Mouse (Mus musculus): ENCODE results near the gene Ddrgk1. TPM values are rescaled to one million over a fixed set of nuclear protein-coding genes. Genes with fewer than 3 reads are reported as not detected.

Ddrgk1 gene
- polyA plus RNA-seq, 2 experiments: 27.9 to 35.4 TPM

DNA sequence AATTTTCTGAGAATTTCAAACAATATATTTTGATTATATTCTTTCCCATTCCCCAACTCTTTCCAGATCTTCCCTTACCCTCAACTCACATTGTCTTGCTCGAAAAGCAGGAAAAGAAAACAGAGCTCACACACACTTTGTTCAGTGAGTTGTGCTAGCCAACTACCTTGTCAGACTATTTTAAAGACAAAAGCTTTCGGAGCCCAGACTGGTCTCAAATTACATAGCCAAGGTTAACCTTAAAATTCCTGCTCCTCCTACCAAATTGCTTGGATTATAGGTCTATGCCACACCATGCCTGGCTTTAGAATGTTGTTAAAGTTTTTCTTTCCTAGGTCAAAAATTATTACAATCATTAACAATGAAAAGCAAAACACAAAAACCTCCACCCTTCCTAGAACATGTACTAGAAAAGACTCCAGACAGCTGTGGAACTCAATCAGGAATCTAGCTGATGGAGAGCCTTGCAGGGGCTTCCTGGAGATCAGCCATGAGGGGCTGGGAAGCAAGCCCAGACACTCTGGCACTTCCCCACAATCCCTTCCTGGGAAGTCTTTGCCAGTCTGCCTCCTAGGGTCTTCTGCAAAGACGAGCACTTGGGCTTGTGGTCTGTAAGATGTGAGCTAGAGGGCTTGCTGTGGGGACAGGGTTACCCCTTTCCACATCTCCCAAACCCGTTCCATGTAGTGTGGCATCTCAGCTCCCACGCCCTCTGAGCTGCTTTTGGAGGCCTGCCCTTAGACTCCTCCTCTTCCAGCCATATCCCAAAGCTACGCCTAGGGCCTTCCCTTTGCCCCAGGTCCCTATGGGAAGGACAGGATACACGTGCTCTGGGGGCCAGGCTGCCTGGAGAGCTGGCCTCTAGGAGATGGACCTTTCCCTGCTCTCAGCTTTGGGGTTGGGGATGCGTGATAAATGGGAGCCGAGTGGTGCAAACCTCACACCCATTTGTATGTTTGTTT is 39.9 kb upstream of the Ddrgk1 start:
- DNase-seq (ENCODE audit: low read depth in 3 of 3, low spot score in 3 of 3) (no peak), ATAC-seq (ENCODE audit: insufficient read depth) (no peak)
- Histone ChIP-seq H3K4me3 (ENCODE audit: insufficient read depth in 1 of 2, low read depth in 2 of 2, low read length in 2 of 2) (no peak overlapping the region), H3K27me3 (ENCODE audit: control insufficient read depth, insufficient read depth, low read length) (no peaks in the 10 kb centered on the region; the same call in 1 of the 2 replicates), H3K27ac (no peak overlapping the region), H3K4me1 (replicated peaks; ENCODE audit: control insufficient read depth in 2 of 2, insufficient read depth in 2 of 2, low read length in 1 of 2) (peaks cover 0 to 12% of the 10 kb centered on the region in 2 experiments; a peak in 2 of 4 replicates), H3K4me2 (ENCODE audit: low read depth) (no peak overlapping the region), H3K9me3 (ENCODE audit: control insufficient read depth, low read length) (no peaks in the 10 kb centered on the region), H3K9ac (replicated peaks) (no peak overlapping the region), H3K36me3 (replicated peaks; ENCODE audit: control insufficient read depth, insufficient read depth, low read depth) (no peaks in the 10 kb centered on the region)
- 54% methylated on average over 9 of the region's 9 CpGs for WGBS (ENCODE audit: insufficient replicate concordance)
- TF ChIP-seq EP300 (IDR thresholded peaks at IDR 0.05; ENCODE audit: low read depth) (no peak), CTCF (IDR thresholded peaks at IDR 0.05; ENCODE audit: low read depth) (no peak)

DNA sequence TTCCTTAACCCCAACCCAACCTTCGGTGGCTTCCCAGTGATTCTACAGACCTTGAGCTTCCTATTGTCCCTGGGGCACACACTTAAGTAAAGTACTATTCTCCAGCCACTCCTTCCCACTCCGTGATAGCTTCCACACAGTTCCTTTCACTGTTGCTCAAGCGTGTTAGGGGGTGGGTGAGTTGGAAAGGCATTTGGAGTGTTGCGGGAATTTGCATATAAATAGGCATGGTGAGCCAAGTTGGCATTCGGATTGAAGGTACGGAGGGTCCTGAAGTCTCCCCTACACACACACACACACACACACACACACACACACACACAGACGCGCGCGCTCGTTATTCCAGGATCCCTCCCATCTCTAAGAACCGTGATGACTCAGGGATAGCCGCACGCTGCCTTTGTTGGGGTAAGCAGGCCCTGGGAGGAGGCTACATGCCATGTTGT is 33.4 kb upstream of the Ddrgk1 start:
- peak overlapping the region; percentile 57 for H3K4me2 ChIP-seq (ENCODE audit: low read depth)
- H3K9me3 ChIP-seq (ENCODE audit: control insufficient read depth, low read length): no peaks in the 10 kb centered on the region
- 0 out of 4 replicates have a peak, but pooled peaks cover 0 to 2% of the 10 kb centered on the region in 2 experiments for H3K4me1 ChIP-seq (replicated peaks; ENCODE audit: control insufficient read depth in 2 of 2, insufficient read depth in 2 of 2, low read length in 1 of 2)
- DNase-seq (ENCODE audit: low read depth in 3 of 3, low spot score in 3 of 3) (no peak), ATAC-seq (ENCODE audit: insufficient read depth) (no peak)
- 5% methylated on average over 14 of the region's 14 CpGs for WGBS (ENCODE audit: insufficient replicate concordance)
- peak overlapping the region; percentile 30 to 36 for H3K4me3 ChIP-seq (ENCODE audit: insufficient read depth in 1 of 2, low read depth in 2 of 2, low read length in 2 of 2)
- H3K9ac ChIP-seq (replicated peaks): no peak overlapping the region
- peaks cover 40% of the 10 kb centered on the region for H3K27me3 ChIP-seq (ENCODE audit: control insufficient read depth, insufficient read depth, low read length)
- H3K36me3 ChIP-seq (replicated peaks; ENCODE audit: control insufficient read depth, insufficient read depth, low read depth): no peaks in the 10 kb centered on the region
- H3K27ac ChIP-seq: no peak overlapping the region
- TF ChIP-seq EP300 (IDR thresholded peaks at IDR 0.05; ENCODE audit: low read depth): no peak
- no peak for TF ChIP-seq CTCF (IDR thresholded peaks at IDR 0.05; ENCODE audit: low read depth)

DNA sequence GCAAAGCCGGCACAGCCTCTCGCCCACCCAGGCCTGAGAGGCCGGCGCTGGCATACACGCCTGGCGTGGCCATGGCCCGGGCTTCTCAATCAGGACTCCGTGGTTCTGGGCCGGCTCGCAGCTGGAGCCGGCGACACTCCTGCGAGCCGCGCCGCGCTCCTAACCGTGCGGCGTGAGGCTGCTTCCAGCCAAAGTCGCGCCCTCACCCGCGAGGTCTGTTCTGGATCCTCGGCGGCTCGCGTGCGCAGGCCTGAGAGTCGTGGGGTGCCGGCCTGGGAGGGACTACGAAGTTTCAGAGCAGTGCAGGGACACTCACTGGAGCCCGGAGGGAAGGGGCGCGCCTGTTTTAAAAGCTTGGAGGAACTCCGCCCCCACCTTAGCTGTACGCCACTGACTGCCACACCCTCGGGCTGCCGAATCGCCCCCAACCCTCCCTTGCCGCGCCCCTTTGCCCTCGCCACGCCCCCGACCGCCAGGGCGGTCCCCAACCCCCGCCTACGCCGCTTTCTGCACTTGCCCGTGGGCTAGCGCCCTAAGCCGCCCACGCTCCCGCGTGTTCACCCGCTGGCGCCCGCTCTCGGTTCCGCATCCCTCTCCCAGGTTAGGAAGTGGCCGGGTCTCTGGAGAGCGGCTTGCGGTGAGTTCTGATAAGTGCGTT is 32.8 kb upstream of the Ddrgk1 start, which contains the start of gene Slc4a11:
Gene Slc4a11 (minus strand): TSS at position 367 of the 658 bp plus-strand sequence.
- no peak within 1 kb of the TSS for H3K27ac ChIP-seq
- DNase-seq (ENCODE audit: low read depth in 3 of 3, low spot score in 3 of 3) (peak in 2 of 3 experiments; percentile 11 to 23), ATAC-seq (ENCODE audit: insufficient read depth) (peak; percentile 70; the same call in 1 of the 2 replicates)
- peak within 1 kb of the TSS; percentile 30 to 36 for H3K4me3 ChIP-seq (ENCODE audit: insufficient read depth in 1 of 2, low read depth in 2 of 2, low read length in 2 of 2)
- no peaks in the 10 kb centered on the region for H3K36me3 ChIP-seq (replicated peaks; ENCODE audit: control insufficient read depth, insufficient read depth, low read depth)
- no peak within 1 kb of the TSS for H3K9ac ChIP-seq (replicated peaks)
- no peaks in the 10 kb centered on the region for H3K9me3 ChIP-seq (ENCODE audit: control insufficient read depth, low read length)
- H3K4me1 ChIP-seq (replicated peaks; ENCODE audit: control insufficient read depth in 2 of 2, insufficient read depth in 2 of 2, low read length in 1 of 2): 0 out of 4 replicates have a peak, but pooled peaks cover 0 to 2% of the 10 kb centered on the region in 2 experiments
- peak within 1 kb of the TSS; percentile 57 for H3K4me2 ChIP-seq (ENCODE audit: low read depth)
- peaks cover 40% of the 10 kb centered on the region for H3K27me3 ChIP-seq (ENCODE audit: control insufficient read depth, insufficient read depth, low read length)
- TF ChIP-seq CTCF (IDR thresholded peaks at IDR 0.05; ENCODE audit: low read depth): no peak
- TF ChIP-seq EP300 (IDR thresholded peaks at IDR 0.05; ENCODE audit: low read depth): no peak
- WGBS (ENCODE audit: insufficient replicate concordance): under 1% methylated on average over 65 of the region's 65 CpGs

DNA sequence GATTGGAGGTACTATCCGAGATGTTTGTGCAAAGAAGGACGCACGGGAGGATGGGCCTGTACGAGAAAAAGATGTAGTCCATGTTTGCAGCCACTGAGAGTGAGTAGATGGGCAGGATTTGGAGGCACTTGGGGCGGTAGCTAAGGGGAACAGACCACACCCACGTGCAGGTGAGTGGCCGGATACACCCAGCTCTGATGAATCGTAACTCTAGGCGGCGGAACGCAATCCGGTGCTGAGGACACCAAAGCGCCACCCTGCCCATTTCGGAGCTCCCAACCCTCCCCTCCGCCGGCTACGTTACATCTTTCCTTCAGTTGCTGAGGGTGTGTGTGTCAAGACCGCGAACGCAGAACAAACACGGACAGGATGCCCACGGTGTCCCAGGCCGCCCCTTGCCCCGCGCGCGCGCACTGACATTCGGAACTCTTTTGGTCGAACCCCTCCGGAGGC is 32.3 kb upstream of the Ddrgk1 start:
- TF ChIP-seq EP300 (IDR thresholded peaks at IDR 0.05; ENCODE audit: low read depth) (no peak), CTCF (IDR thresholded peaks at IDR 0.05; ENCODE audit: low read depth) (no peak)
- Histone ChIP-seq H3K4me2 (ENCODE audit: low read depth) (peak overlapping the region; percentile 57), H3K9ac (replicated peaks) (no peak overlapping the region), H3K27me3 (ENCODE audit: control insufficient read depth, insufficient read depth, low read length) (peaks cover 40% of the 10 kb centered on the region), H3K27ac (no peak overlapping the region), H3K9me3 (ENCODE audit: control insufficient read depth, low read length) (no peaks in the 10 kb centered on the region), H3K4me3 (ENCODE audit: insufficient read depth in 1 of 2, low read depth in 2 of 2, low read length in 2 of 2) (peak overlapping the region; percentile 12 to 36; a peak in 3 of 4 replicates), H3K36me3 (replicated peaks; ENCODE audit: control insufficient read depth, insufficient read depth, low read depth) (no peaks in the 10 kb centered on the region), H3K4me1 (replicated peaks; ENCODE audit: control insufficient read depth in 2 of 2, insufficient read depth in 2 of 2, low read length in 1 of 2) (0 out of 4 replicates have a peak, but pooled peaks cover 0 to 2% of the 10 kb centered on the region in 2 experiments)
- DNase-seq (ENCODE audit: low read depth in 3 of 3, low spot score in 3 of 3) (no peak), ATAC-seq (ENCODE audit: insufficient read depth) (no peak)
- 3% methylated on average over 30 of the region's 31 CpGs for WGBS (ENCODE audit: insufficient replicate concordance)
